Comparison of ENCODE assay signal across 20 mouse cellular contexts in the genomic region with DNA sequence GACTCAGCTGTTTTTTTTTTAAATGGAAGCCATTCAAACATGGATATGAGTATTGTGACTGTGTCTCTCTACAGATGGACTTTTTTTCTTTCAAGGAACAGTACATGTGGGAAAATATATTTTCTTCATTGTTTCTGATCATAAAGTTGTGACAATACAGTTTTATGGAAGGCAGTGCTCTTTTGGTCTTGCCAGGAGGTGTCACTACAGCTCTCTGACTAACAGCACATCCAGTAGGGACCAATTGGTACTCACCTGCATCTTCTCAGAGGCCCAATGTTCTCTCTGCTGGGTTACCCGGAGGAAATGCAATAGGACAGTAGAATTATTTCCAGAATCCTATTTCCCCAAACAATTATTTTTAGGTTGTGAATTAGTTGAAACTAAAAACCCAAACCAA. TPM values are rescaled to one million over a fixed set of nuclear protein-coding genes. Genes with fewer than 3 reads are reported as not detected.
DNase-seq lines count a peak whose midpoint lies in the region; ATAC-seq and TF ChIP-seq lines count a peak whose summit lies in the region.
"Had no signal": no experiment of that assay in that cellular context is flagged by ENCODE, and none has a peak within 500 bp of the region (broad histone marks: within the 10 kb centered on the region; RNA-seq: fewer than 3 reads in every experiment).

No protein-coding gene starts in this region.

- WGBS in hindbrain, postnatal 0 days: 50% methylated on average over 1 of the region's 1 CpGs
- 55% methylated on average over 1 of the region's 1 CpGs for WGBS in hindbrain, embryonic 14.5 days
- WGBS in lung, postnatal 0 days: 44% methylated on average over 1 of the region's 1 CpGs

- no peak for TF ChIP-seq EP300 in lung, postnatal 0 days (IDR thresholded peaks at IDR 0.05)

- ATAC-seq in hindbrain, postnatal 0 days: no peak
- no peak for ATAC-seq in hindbrain, embryonic 14.5 days (ENCODE audit: low FRiP score)
- no peak for ATAC-seq in lung, postnatal 0 days
- 0 out of 2 replicates have a peak, but pooled peaks have one; percentile 36 for ATAC-seq in common myeloid progenitor, adult 5-6 weeks (replicated peaks; ENCODE audit: low read depth, poor library complexity, severe bottlenecking)

- peak; percentile 40 to 49 for DNase-seq in cerebellum, postnatal 10 days
- DNase-seq in cerebellum, adult 11 months: no peak
- peak; percentile 59 for DNase-seq in hindbrain, postnatal 0 days (ENCODE audit: low spot score)
- DNase-seq in hindbrain, embryonic 14.5 days (ENCODE audit: low spot score): no peak
- DNase-seq in lung, postnatal 0 days (ENCODE audit: low spot score): no peak
- DNase-seq in lung, postnatal 14 days: no peak
- no peak for DNase-seq in frontal cortex, postnatal 14 days (ENCODE audit: low spot score in 2 of 2)
- DNase-seq: kidney, adult 2 months; liver, embryonic 13.5 days had no signal

- no peak overlapping the region for H3K4me3 ChIP-seq in hindbrain, postnatal 0 days (ENCODE audit: low read length)
- no peak overlapping the region for H3K4me3 ChIP-seq in hindbrain, embryonic 14.5 days (replicated peaks; ENCODE audit: low read length)
- no peak overlapping the region for H3K4me3 ChIP-seq in lung, postnatal 0 days (ENCODE audit: low read depth, low read length)
- H3K4me3 ChIP-seq: embryonic facial prominence, embryonic 12.5 days; erythroblast, embryonic 14.5 days; heart, embryonic 13.5 days; limb, embryonic 13.5 days; liver, embryonic 13.5 days; lung, embryonic 15.5 days; midbrain, embryonic 12.5 days had no signal

- no peaks in the 10 kb centered on the region for H3K36me3 ChIP-seq in hindbrain, postnatal 0 days (ENCODE audit: insufficient read depth, low read length)
- no peaks in the 10 kb centered on the region for H3K36me3 ChIP-seq in hindbrain, embryonic 14.5 days (replicated peaks; ENCODE audit: control insufficient read depth, insufficient read depth)
- H3K36me3 ChIP-seq in lung, postnatal 0 days (ENCODE audit: insufficient read depth, low read length): no peaks in the 10 kb centered on the region
- H3K36me3 ChIP-seq: embryonic facial prominence, embryonic 12.5 days; heart, embryonic 13.5 days; limb, embryonic 13.5 days; liver, embryonic 13.5 days; lung, embryonic 15.5 days; midbrain, embryonic 12.5 days had no signal

- no peaks in the 10 kb centered on the region for H3K9me3 ChIP-seq in hindbrain, postnatal 0 days (ENCODE audit: low read length)
- H3K9me3 ChIP-seq in hindbrain, embryonic 14.5 days (ENCODE audit: control insufficient read depth, low read length): no peaks in the 10 kb centered on the region
- no peaks in the 10 kb centered on the region for H3K9me3 ChIP-seq in lung, postnatal 0 days (ENCODE audit: low read length)
- H3K9me3 ChIP-seq: embryonic facial prominence, embryonic 12.5 days; heart, embryonic 13.5 days; limb, embryonic 13.5 days; liver, embryonic 13.5 days; lung, embryonic 15.5 days; midbrain, embryonic 12.5 days had no signal

- H3K9ac ChIP-seq in hindbrain, postnatal 0 days (replicated peaks; ENCODE audit: low read length): no peak overlapping the region
- no peak overlapping the region for H3K9ac ChIP-seq in hindbrain, embryonic 14.5 days
- H3K9ac ChIP-seq in lung, postnatal 0 days (replicated peaks; ENCODE audit: low read depth): no peak overlapping the region
- H3K9ac ChIP-seq: embryonic facial prominence, embryonic 12.5 days; heart, embryonic 13.5 days; limb, embryonic 13.5 days; liver, embryonic 13.5 days; lung, embryonic 15.5 days; midbrain, embryonic 12.5 days had no signal

- no peak overlapping the region for H3K4me2 ChIP-seq in hindbrain, postnatal 0 days (ENCODE audit: low read depth, low read length)
- H3K4me2 ChIP-seq in hindbrain, embryonic 14.5 days (replicated peaks): no peak overlapping the region
- H3K4me2 ChIP-seq in lung, postnatal 0 days (replicated peaks; ENCODE audit: low read depth, low read length): no peak overlapping the region
- H3K4me2 ChIP-seq: embryonic facial prominence, embryonic 12.5 days; heart, embryonic 13.5 days; limb, embryonic 13.5 days; liver, embryonic 13.5 days; lung, embryonic 15.5 days; midbrain, embryonic 12.5 days had no signal

- 0 out of 2 replicates have a peak, but pooled peaks cover 5% of the 10 kb centered on the region for H3K4me1 ChIP-seq in hindbrain, postnatal 0 days (ENCODE audit: insufficient read depth, low read length)
- peaks cover 7% of the 10 kb centered on the region; the same call in 1 of the 2 replicates for H3K4me1 ChIP-seq in hindbrain, embryonic 14.5 days (replicated peaks; ENCODE audit: control insufficient read depth, insufficient read depth, low read length)
- H3K4me1 ChIP-seq in lung, postnatal 0 days (ENCODE audit: insufficient read depth, low read depth, low read length): no peaks in the 10 kb centered on the region
- H3K4me1 ChIP-seq: embryonic facial prominence, embryonic 12.5 days; limb, embryonic 13.5 days; liver, embryonic 13.5 days had no signal

- H3K27ac ChIP-seq in hindbrain, postnatal 0 days: no peak overlapping the region
- no peak overlapping the region for H3K27ac ChIP-seq in hindbrain, embryonic 14.5 days
- H3K27ac ChIP-seq in lung, postnatal 0 days (ENCODE audit: low read length): no peak overlapping the region
- H3K27ac ChIP-seq: embryonic facial prominence, embryonic 12.5 days; heart, embryonic 13.5 days; limb, embryonic 13.5 days; liver, embryonic 13.5 days; lung, embryonic 15.5 days; midbrain, embryonic 12.5 days had no signal

- no peaks in the 10 kb centered on the region for H3K27me3 ChIP-seq in hindbrain, postnatal 0 days (ENCODE audit: insufficient read depth, low read length)
- H3K27me3 ChIP-seq in hindbrain, embryonic 14.5 days (ENCODE audit: control insufficient read depth, insufficient read depth, low read length): no peaks in the 10 kb centered on the region
- no peaks in the 10 kb centered on the region for H3K27me3 ChIP-seq in lung, postnatal 0 days (replicated peaks; ENCODE audit: insufficient read depth, low read length)
- H3K27me3 ChIP-seq: embryonic facial prominence, embryonic 12.5 days; heart, embryonic 13.5 days; liver, embryonic 13.5 days; lung, embryonic 15.5 days; midbrain, embryonic 12.5 days had no signal

- TF ChIP-seq CTCF in hindbrain, postnatal 0 days (IDR thresholded peaks at IDR 0.05; ENCODE audit: low read depth): peak; percentile 68
- TF ChIP-seq CTCF in lung, postnatal 0 days (IDR thresholded peaks at IDR 0.05): peak; percentile 40

RNA-seq across cellular contexts. Expression of a gene that starts 9.9 kb away (rescaled TPM):
- total RNA-seq in hindbrain, postnatal 0 days (2014; rRNA removed): 88.1 and 90.0 TPM in 2 replicates
- polyA plus RNA-seq in hindbrain, postnatal 0 days (2015; fragmentation: Nextera tagmentation; extraction: Ambion mirVana): 31.2 and 32.4 TPM in 2 replicates
- 44.2 and 49.0 TPM in 2 replicates for polyA plus RNA-seq in hindbrain, embryonic 14.5 days (2014; fragmentation: Nextera tagmentation; extraction: Ambion mirVana)
- 7.4 and 11.1 TPM in 2 replicates for polyA plus RNA-seq in lung, postnatal 0 days (2015; fragmentation: Nextera tagmentation; extraction: Ambion mirVana)
- total RNA-seq in common myeloid progenitor, adult 5-6 weeks (2017): not detected in 2 replicates
- total RNA-seq: hematopoietic stem cell, adult 5-6 weeks; megakaryocyte progenitor cell, adult 5-6 weeks; MEL; neutrophil, adult 5-6 weeks had no signal

Comparison
In these comparisons a context has a peak if more than half of its experiments do, and no peak if none do; other contexts are left out.
1. DNase-seq: peak in cerebellum, postnatal 10 days (2 of 2) and hindbrain, postnatal 0 days (single experiment); none in cerebellum, adult 11 months (single experiment), hindbrain, embryonic 14.5 days (single experiment), lung, postnatal 0 days (single experiment), lung, postnatal 14 days (single experiment) and frontal cortex, postnatal 14 days (0 of 2).